Mouse (Mus musculus): ENCODE data around the gene Tmod1.

DNA sequence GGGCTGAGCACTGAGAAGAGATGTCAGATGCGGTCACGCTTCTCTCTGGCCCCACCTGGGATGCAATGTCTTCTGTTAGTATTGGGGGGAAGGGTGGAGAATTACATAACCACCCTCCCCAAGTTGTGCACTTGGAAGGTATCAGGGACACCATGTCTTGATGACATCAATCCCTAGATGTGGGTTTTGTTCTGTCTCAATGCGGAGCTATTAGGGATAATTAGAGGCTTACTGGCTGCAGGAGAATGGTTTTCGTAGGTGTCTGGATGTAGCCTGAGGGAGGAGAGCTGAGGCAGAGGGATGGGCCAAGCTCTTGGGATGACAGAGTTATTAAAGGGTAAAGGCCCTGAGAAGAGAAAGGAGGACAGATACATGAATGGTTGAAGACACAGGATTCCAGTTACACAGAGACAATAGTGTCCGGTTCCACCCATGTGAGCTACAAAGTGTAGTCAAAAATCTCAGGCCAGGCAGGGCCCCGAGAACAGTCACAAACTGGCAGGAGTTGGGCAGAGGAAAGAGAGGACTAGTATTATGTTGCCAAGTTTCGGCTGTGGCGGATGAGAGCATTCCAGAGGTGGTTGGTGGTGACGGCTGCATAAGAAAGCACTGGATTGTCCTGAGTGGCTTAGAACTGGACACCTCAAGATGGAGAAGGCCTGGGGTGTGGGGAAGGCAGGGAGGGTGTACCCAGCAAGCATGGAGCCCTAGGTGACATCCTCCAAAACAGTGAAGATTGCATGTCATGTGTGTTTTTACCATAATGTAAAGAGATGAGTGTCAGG is 14.8 kb downstream of the Tmod1 start:
- TF ChIP-seq POLR2A (IDR thresholded peaks at IDR 0.05; ENCODE audit: borderline replicate concordance, control insufficient read depth, low read depth, low read length): no peak
- no peak for TF ChIP-seq CTCF (IDR thresholded peaks at IDR 0.05; ENCODE audit: control insufficient read depth, insufficient read depth, low read length)

Data from bone marrow, adult 2 months (tissue).